In the genomic region with DNA sequence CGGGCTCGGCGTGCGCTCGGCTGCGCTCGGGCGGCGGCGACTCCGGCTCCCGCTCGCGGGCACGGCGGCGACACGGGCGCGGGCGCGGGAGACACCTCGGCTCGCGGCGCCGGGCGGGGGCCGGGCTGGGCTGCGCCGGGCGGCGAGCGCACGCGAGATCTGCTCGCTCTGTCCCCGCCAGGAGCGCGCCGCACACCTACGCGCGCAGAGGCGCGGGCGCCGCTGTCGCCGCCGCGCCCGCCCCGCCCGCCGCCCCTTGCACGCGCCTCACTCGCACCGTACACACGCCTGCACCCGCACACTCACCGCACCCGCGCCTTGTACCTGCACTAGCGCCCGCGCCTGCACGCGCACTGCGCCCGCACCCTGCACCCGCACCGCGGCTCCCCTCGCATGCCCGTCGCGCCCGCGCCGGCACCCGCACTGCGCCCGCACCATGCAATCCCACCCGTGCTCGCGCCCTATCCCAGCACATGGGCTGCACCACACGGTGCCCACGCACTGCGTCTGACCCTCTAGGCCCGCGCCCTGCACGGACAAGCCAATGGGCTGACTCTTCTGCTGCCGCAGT, we compare ENCODE assay signal across 8 mouse cellular contexts. TPM values are rescaled to one million over a fixed set of nuclear protein-coding genes. Genes with fewer than 3 reads are reported as not detected.
DNase-seq lines count a peak whose midpoint lies in the region; ATAC-seq and TF ChIP-seq lines count a peak whose summit lies in the region.

No protein-coding gene starts in this region.

- H3K9ac ChIP-seq in lung, embryonic 14.5 days, result peak overlapping the region; percentile 29
- peak overlapping the region; percentile 84 for H3K9ac ChIP-seq in hindbrain, embryonic 13.5 days
- no peak overlapping the region for H3K9ac ChIP-seq in liver, embryonic 11.5 days (ENCODE audit: low read depth, low read length)

- H3K4me2 ChIP-seq in lung, embryonic 14.5 days, result peak overlapping the region; percentile 84
- H3K4me2 ChIP-seq in hindbrain, embryonic 13.5 days, result peak overlapping the region; percentile 73
- H3K4me2 ChIP-seq in liver, embryonic 11.5 days, result peak overlapping the region; percentile 76

- no peaks in the 10 kb centered on the region for H3K9me3 ChIP-seq in lung, embryonic 14.5 days (ENCODE audit: low read depth, low read length)
- no peaks in the 10 kb centered on the region for H3K9me3 ChIP-seq in hindbrain, embryonic 13.5 days
- no peaks in the 10 kb centered on the region for H3K9me3 ChIP-seq in liver, embryonic 11.5 days (ENCODE audit: control insufficient read depth, low read length)

- peak overlapping the region; percentile 47 for H3K4me3 ChIP-seq in lung, embryonic 14.5 days (ENCODE audit: low read depth, low read length)
- H3K4me3 ChIP-seq in lung, adult 2 months (replicated peaks; ENCODE audit: extremely low read depth, low read depth, low read length), result no peak overlapping the region
- peak overlapping the region; percentile 79 for H3K4me3 ChIP-seq in hindbrain, embryonic 13.5 days
- peak overlapping the region; percentile 47 for H3K4me3 ChIP-seq in liver, embryonic 11.5 days (ENCODE audit: low read depth, low read length)

- H3K36me3 ChIP-seq in lung, embryonic 14.5 days (ENCODE audit: insufficient read depth), result no peaks in the 10 kb centered on the region
- H3K36me3 ChIP-seq in hindbrain, embryonic 13.5 days, result no peaks in the 10 kb centered on the region
- H3K36me3 ChIP-seq in liver, embryonic 11.5 days (ENCODE audit: control insufficient read depth, insufficient read depth, low read length), result no peaks in the 10 kb centered on the region

- 0 out of 2 replicates have a peak, but pooled peaks have one; percentile 24 for ATAC-seq in lung, embryonic 14.5 days (ENCODE audit: insufficient read depth)
- peak; percentile 86 for ATAC-seq in hindbrain, embryonic 13.5 days (ENCODE audit: low FRiP score)
- ATAC-seq in liver, embryonic 11.5 days (replicated peaks; ENCODE audit: low FRiP score), result no peak

- TF ChIP-seq POLR2A in lung, adult 2 months (IDR thresholded peaks at IDR 0.05; ENCODE audit: borderline replicate concordance, extremely low read depth, low read depth, low read length), result no peak

- no peaks in the 10 kb centered on the region for H3K4me1 ChIP-seq in lung, embryonic 14.5 days (ENCODE audit: insufficient read depth)
- H3K4me1 ChIP-seq in lung, adult 2 months (ENCODE audit: control insufficient read depth, insufficient read depth, low read length), result no peaks in the 10 kb centered on the region
- H3K4me1 ChIP-seq in hindbrain, embryonic 13.5 days (replicated peaks), result peaks cover 39% of the 10 kb centered on the region
- H3K4me1 ChIP-seq in liver, embryonic 11.5 days (replicated peaks; ENCODE audit: control insufficient read depth, insufficient read depth, low read length), result no peaks in the 10 kb centered on the region; the same call in 1 of the 2 replicates

- H3K27me3 ChIP-seq in lung, embryonic 14.5 days (ENCODE audit: insufficient read depth, low read length), result peaks cover 71% of the 10 kb centered on the region
- peaks cover 82% of the 10 kb centered on the region for H3K27me3 ChIP-seq in hindbrain, embryonic 13.5 days
- peaks cover 69% of the 10 kb centered on the region for H3K27me3 ChIP-seq in liver, embryonic 11.5 days (replicated peaks; ENCODE audit: control insufficient read depth, insufficient read depth, low read length)

- no peak overlapping the region for H3K27ac ChIP-seq in lung, embryonic 14.5 days (ENCODE audit: low read depth)
- H3K27ac ChIP-seq in hindbrain, embryonic 13.5 days, result peak overlapping the region; percentile 89
- H3K27ac ChIP-seq in liver, embryonic 11.5 days (ENCODE audit: low read depth, low read length), result no peak overlapping the region

- under 1% methylated on average over 71 of the region's 95 CpGs for WGBS in lung, embryonic 14.5 days
- 2% methylated on average over 95 of the region's 95 CpGs for WGBS in lung, adult 2 months
- under 1% methylated on average over 68 of the region's 95 CpGs for WGBS in hindbrain, embryonic 13.5 days
- 2% methylated on average over 89 of the region's 95 CpGs for WGBS in liver, embryonic 11.5 days

- no peak for TF ChIP-seq CTCF in lung, embryonic 14.5 days (IDR thresholded peaks at IDR 0.05; ENCODE audit: low read depth)
- TF ChIP-seq CTCF in lung, adult 2 months (IDR thresholded peaks at IDR 0.05; ENCODE audit: insufficient read depth, low read length), result no peak

- peak; percentile 20 for DNase-seq in lung, embryonic 14.5 days
- DNase-seq in lung, adult 2 months, result no peak
- peak; percentile 72 to 84 for DNase-seq in cerebellum, postnatal 36 days
- no peak for DNase-seq in liver, embryonic 11.5 days (ENCODE audit: low spot score)
- peak; percentile 77 for DNase-seq in right cerebral cortex, postnatal 14 days
- DNase-seq in MN1 (ENCODE audit: low spot score), result no peak
- DNase-seq in urinary bladder, adult 2 months (ENCODE audit: low spot score), result no peak

RNA-seq across cellular contexts. Expression of gene Camk2b, which starts 0.5 kb away (rescaled TPM):
- polyA plus RNA-seq in lung, embryonic 14.5 days (2014; fragmentation: Nextera tagmentation; extraction: Ambion mirVana), result 0.41 and 0.59 TPM in 2 replicates
- polyA plus RNA-seq in lung, adult 2 months (2012; rRNA removed), result 13.8 and 17.8 TPM in 2 replicates
- polyA plus RNA-seq in hindbrain, embryonic 13.5 days (2015; fragmentation: Nextera tagmentation; extraction: Ambion mirVana), result 63.1 and 65.8 TPM in 2 replicates
- 0.99 and 1.0 TPM in 2 replicates for polyA plus RNA-seq in liver, embryonic 11.5 days (2014; fragmentation: Nextera tagmentation; extraction: Ambion mirVana)
- polyA plus RNA-seq in urinary bladder, adult 2 months (2012; rRNA removed), result 3.0 and 3.9 TPM in 2 replicates

Comparison
In these comparisons a context has a peak if more than half of its experiments do, and no peak if none do; other contexts are left out.
1. DNase-seq: peak in lung, embryonic 14.5 days (single experiment), cerebellum, postnatal 36 days (2 of 2) and right cerebral cortex, postnatal 14 days (single experiment); none in lung, adult 2 months (single experiment), liver, embryonic 11.5 days (single experiment), MN1 (single experiment) and urinary bladder, adult 2 months (single experiment).
2. Peak in every context shown above with its lines, with median percentiles within 50 percentile points of each other: H3K4me2 ChIP-seq.